Mouse (Mus musculus) small intestine, adult 2 months (tissue): ENCODE results near the gene Cyp1a2. TPM values are rescaled to one million over a fixed set of nuclear protein-coding genes. Genes with fewer than 3 reads are reported as not detected.

Experiments
- H3K27ac ChIP-seq: fragments of 200-500 bp; 2 replicates; pipeline ENCODE4 v1.5.1; 2012; ENCODE audit warnings: low read depth, low read length, control low read depth, inconsistent platforms; ENCODE audit not compliant: insufficient read depth
- H3K27me3 ChIP-seq: fragments of 200-500 bp; 2 replicates; pipeline ENCODE4 v1.6.1; 2012; ENCODE audit warnings: mild to moderate bottlenecking, moderate library complexity, low read length, inconsistent platforms; ENCODE audit not compliant: control insufficient read depth, insufficient read depth
- H3K36me3 ChIP-seq: fragments of 200-500 bp; 2 replicates; pipeline ENCODE4 v1.6.1; 2012; ENCODE audit warnings: mild to moderate bottlenecking, low read length, control low read depth, inconsistent platforms; ENCODE audit not compliant: control insufficient read depth, insufficient read depth
- H3K4me1 ChIP-seq: fragments of 200-500 bp; 2 replicates; pipeline ENCODE4 v1.6.1; 2012; ENCODE audit warnings: low read length, inconsistent platforms, mixed read lengths; ENCODE audit not compliant: control insufficient read depth, insufficient read depth, insufficient read length
- H3K4me3 ChIP-seq: fragments of 200-500 bp; 2 replicates; pipeline ENCODE4 v1.5.1; 2012; ENCODE audit warnings: low read depth, mild to moderate bottlenecking, control low read depth, inconsistent platforms, low read length, moderate library complexity
- CTCF ChIP-seq: fragments of 200-500 bp; IDR thresholded peaks from 2 replicates; pipeline ENCODE4 v1.5.1; 2012; ENCODE audit warnings: low read depth, mild to moderate bottlenecking, control low read depth, inconsistent platforms, low read length, moderate library complexity, mixed read lengths; ENCODE audit not compliant: insufficient replicate concordance, insufficient read length; ENCODE audit errors: extremely low read depth
- POLR2A ChIP-seq: fragments of 200-500 bp; IDR thresholded peaks from 2 replicates; pipeline ENCODE4 v1.6.1; 2012; ENCODE audit warnings: low read depth, mild to moderate bottlenecking, control low read depth, inconsistent platforms, low read length, moderate library complexity
- WGBS: fragments of 180-500 bp; shearing (Covaris S2); methylation state at CpG from one replicate; pipeline ENCODE4 v1.1.7; 2018; 5-methylcytosine and 5-hydroxymethylcytosine counted together
- polyA plus RNA-seq: library from polyadenylated mRNA; depleted of rRNA; stranded (reverse); fragments of >200 nt; gene quantifications from 2 replicates; pipeline ENCODE4 v1.2.3, GENCODE M21; 2012

Gene Cyp1a2
- polyA plus RNA-seq, 1 experiment, result not detected

DNA sequence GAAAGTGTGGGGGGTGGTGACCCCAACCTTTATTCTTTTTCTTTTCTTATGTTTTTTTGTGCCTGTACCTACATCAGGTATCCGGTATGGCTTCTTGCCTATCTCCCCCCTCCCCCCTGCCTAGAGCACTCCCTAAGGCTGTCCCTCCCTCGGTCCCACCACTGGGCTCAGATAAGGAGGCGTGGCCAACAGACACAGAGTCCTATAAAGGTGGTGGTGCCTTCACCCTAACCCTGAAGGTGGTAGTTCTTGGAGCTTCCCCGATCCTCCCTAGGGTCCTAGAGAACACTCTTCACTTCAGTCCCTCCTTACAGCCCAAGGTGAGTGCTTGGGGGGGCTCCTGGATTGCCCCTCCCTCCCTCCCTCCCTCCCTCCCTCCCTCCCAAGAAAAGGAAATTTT is 13.9 kb upstream of the Cyp1a2 start:
- no peaks in the 10 kb centered on the region for H3K36me3 ChIP-seq
- 45% methylated on average over 4 of the region's 4 CpGs for WGBS
- H3K27me3 ChIP-seq, result no peaks in the 10 kb centered on the region
- H3K4me3 ChIP-seq, result no peak overlapping the region
- TF ChIP-seq POLR2A (no peak), CTCF (no peak)
- peaks cover 19% of the 10 kb centered on the region for H3K4me1 ChIP-seq
- H3K27ac ChIP-seq, result no peak overlapping the region

DNA sequence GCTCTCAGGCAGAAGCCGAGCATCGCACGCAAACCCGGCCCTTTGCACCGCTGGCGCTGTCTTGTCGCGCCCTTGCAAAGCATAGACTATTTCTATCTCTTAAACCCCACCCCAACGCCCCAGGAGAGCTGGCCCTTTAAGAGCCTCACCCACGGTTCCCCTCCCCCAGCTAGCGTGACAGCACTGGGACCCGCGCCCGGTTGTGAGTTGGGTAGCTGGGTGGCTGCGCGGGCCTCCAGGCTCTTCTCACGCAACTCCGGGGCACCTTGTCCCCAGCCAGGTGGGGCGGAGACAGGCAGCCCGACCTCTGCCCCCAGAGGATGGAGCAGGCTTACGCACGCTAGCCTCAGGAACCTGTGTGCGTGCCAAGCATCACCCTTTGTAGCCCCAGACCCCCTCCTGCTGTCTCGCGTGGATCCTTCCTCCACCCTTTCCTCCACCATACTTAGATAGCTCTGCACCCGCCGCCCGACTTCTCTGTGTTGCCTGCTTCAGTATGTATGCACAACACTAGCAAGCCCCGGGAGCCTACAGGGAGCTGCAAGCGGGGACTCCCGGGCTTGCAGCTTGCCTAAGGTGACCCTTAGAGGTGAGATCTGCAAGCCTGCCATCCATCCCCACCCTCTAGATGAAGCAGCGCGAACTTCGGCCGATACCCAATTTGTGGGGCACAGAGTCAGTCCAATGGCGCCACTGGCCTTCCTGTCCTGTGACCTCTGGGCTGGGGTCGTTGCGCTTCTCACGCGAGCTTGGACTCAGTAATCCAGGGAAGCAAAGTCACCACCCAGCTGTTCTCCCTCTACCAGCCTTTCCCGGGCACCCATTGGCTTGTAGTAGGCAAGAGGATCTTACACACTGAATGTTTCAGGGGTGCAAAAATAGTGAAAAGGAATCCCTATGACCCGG is 13.1 kb upstream of the Cyp1a2 start:
- TF ChIP-seq POLR2A (no peak), CTCF (0 out of 2 replicates have a peak, but pooled peaks have one; percentile 3)
- H3K27ac ChIP-seq, result peak overlapping the region; percentile 22; the same call in 1 of the 2 replicates
- no peaks in the 10 kb centered on the region for H3K36me3 ChIP-seq
- H3K4me1 ChIP-seq, result peaks cover 20% of the 10 kb centered on the region
- no peaks in the 10 kb centered on the region for H3K27me3 ChIP-seq
- 5% methylated on average over 42 of the region's 42 CpGs for WGBS
- peak overlapping the region; percentile 55 for H3K4me3 ChIP-seq

DNA sequence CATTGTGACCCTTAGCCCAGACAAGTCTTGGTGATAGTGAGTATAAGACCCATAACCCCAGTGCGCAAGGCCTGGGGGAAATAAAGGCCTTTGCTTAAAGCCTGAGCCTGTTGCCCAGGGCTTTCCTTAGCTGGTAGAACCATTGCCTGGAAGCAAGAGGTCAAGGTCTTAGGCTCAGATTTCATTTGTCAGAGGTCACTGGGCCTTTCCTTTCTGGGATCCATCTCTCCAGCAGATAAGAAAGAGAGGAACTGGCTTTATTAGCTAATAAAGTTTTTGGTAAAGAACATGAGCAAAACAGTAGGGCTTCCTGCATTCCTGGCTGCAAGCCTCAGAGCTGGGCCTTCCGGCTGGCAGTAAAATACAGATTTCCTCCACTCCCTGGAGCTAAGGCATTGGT is 10.6 kb upstream of the Cyp1a2 start:
- WGBS, result 96% methylated on average over 2 of the region's 2 CpGs
- Histone ChIP-seq H3K36me3 (no peaks in the 10 kb centered on the region), H3K4me3 (no peak overlapping the region), H3K27ac (no peak overlapping the region), H3K27me3 (no peaks in the 10 kb centered on the region), H3K4me1 (peaks cover 23% of the 10 kb centered on the region)
- TF ChIP-seq CTCF (no peak), POLR2A (no peak)

DNA sequence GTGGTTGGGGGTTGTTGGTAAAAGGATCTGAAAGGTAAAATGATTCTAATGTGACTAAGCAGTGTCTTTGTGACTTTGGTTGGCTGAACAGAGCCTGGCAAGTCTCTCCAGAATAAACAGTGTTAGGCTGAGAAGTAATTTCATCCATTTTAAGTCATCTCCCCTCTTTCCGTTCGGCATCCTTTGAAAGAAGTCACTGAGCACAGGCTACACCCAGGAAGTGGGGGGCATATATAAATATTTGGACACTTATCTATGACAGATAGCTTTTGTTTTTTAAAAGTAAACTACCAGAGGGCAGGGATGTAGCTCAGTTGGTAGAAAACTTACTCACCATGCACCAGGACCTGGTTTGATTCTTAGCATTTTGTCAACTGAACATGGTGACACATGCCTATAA is 5.1 kb upstream of the Cyp1a2 start:
- Histone ChIP-seq H3K4me3 (no peak overlapping the region), H3K4me1 (peaks cover 6% of the 10 kb centered on the region; the same call in 1 of the 2 replicates), H3K27ac (no peak overlapping the region), H3K36me3 (no peaks in the 10 kb centered on the region), H3K27me3 (no peaks in the 10 kb centered on the region)
- TF ChIP-seq POLR2A (no peak), CTCF (no peak)
- WGBS, result 66% methylated on average over 2 of the region's 2 CpGs

DNA sequence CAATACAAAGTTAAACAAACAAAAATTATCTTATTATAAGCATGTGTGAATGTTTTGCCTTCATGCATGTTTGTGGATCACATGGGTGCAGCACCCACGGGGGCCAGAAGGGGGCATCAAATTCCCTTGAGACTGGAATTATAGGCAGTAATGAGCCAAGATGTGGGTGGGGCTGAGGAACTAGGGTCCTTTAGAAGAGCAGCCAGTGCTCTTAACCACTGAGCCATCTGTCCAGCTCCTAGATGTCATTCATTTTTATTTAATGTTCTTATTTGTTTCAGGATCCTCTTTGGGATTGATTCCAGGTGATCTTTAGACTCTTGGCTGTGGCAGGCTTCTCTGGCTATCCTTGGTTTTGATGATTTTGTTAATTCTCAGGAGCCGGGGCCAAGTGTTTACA is 4.7 kb upstream of the Cyp1a2 start:
- Histone ChIP-seq H3K27ac (no peak overlapping the region), H3K36me3 (no peaks in the 10 kb centered on the region), H3K27me3 (no peaks in the 10 kb centered on the region), H3K4me3 (no peak overlapping the region), H3K4me1 (peaks cover 6% of the 10 kb centered on the region; the same call in 1 of the 2 replicates)
- TF ChIP-seq POLR2A (no peak), CTCF (peak; percentile 70; the same call in 1 of the 2 replicates)
- 33% methylated on average over 2 of the region's 2 CpGs for WGBS

DNA sequence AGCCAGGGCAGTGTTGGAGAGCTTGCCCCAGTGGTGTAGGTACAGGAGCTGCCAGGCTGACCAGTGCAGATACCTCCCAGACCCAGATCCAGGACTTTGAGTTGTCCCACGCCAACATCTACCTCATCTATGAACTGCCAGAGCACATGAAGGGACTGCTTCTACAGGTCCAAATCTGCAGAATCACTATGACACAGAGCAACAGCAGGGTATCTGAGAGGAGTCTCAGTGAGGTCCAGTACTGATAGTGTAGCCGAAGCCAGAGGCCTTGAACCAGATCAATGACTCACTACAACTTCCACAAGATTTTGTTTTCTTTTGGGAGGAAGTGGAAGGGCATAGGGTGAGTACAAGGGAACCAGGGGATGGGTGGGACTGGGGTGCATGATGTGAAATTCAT is 4.2 kb upstream of the Cyp1a2 start, which contains the start of gene Cyp1a1:
Cyp1a1 (plus strand) TSS at position 178 of the 400 bp plus-strand sequence.
- 75% methylated on average over 2 of the region's 2 CpGs for WGBS
- no peaks in the 10 kb centered on the region for H3K27me3 ChIP-seq
- no peaks in the 10 kb centered on the region for H3K36me3 ChIP-seq
- peaks cover 6% of the 10 kb centered on the region; the same call in 1 of the 2 replicates for H3K4me1 ChIP-seq
- H3K27ac ChIP-seq, result no peak within 1 kb of the TSS
- no peak for TF ChIP-seq CTCF
- no peak for TF ChIP-seq POLR2A
- no peak within 1 kb of the TSS for H3K4me3 ChIP-seq

DNA sequence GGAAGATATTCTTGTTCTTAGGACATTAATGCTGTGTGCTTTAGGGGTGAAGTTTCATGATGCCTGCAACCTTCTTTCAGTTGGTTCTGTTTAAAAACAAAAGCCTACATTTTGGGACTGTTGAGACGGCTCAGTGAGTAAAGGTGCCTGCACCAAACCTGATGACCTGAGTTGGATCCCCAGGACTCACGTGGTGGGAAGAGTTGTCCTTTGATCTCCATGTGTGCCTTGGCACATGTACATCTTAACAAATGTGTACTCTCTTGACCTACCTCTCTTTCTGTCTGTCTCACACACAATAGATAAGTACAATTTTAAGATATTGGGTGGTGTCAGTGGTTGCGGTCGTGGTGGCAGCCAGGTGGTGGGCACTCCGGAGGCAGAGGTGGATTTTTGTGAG is 2.5 kb upstream of the Cyp1a2 start:
- Histone ChIP-seq H3K27ac (no peak overlapping the region), H3K4me3 (no peak overlapping the region), H3K36me3 (no peaks in the 10 kb centered on the region), H3K4me1 (no peaks in the 10 kb centered on the region; the same call in 1 of the 2 replicates), H3K27me3 (no peaks in the 10 kb centered on the region)
- WGBS, result 82% methylated on average over 5 of the region's 5 CpGs
- TF ChIP-seq CTCF, result no peak
- no peak for TF ChIP-seq POLR2A
